Mouse (Mus musculus): ENCODE data around the gene Foxn3. TPM values are rescaled to one million over a fixed set of nuclear protein-coding genes. Genes with fewer than 3 reads are reported as not detected.

The Foxn3 gene
- polyA plus RNA-seq, 1 experiment from 2014 or later: 75.5 TPM

DNA sequence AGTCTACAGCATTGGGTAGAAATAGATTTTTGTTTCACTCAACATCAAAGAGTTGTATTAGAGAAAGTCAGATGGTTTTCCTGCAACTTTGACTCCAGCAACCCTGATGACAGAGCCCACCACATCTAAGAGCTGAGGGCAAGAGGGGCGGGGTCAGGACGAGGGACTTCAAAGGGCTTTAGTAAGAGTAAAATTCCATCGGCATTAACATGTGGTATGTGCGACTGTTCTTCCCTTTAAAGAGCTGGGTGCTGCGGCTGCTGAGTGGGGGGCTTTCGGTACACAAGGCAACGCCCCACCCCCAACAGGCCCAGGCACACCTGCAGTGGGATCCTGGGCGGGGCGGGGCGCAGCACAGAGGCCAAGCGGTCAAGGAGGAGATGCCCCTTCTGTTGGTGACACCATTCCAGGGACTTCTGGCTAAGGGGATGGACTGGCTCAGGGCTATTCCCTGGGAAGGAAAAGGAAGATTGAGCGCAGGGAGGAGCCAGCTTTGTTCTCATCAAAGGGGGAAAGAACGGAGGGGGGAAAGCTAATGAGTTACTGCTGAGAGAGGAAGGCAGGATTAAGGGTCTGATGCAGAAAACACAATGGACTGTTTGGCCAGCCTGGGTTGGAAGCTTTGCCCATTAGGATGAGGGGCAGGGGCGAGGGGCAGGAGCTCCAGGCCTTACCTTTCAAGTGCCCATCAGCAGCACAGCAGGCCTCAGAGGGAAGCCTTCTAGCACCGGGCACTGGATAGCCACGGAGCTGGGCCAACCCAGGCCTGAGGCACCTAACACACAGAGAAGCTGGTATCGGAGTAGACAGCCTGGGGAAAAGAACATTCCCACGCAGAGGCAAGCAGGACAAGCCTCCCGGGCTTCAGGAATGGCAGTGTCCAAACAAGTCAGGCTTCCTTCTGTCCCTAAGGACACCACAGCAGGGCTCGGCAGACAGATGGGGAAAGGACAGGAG lies 233.8 kb downstream of the Foxn3 start:
- H3K4me1 ChIP-seq (ENCODE audit: control insufficient read depth, insufficient read depth, low read length): peaks cover 57% of the 10 kb centered on the region
- H3K9me3 ChIP-seq (replicated peaks; ENCODE audit: control insufficient read depth, low read length): no peaks in the 10 kb centered on the region
- H3K9ac ChIP-seq (ENCODE audit: low read depth, low read length): no peak overlapping the region
- H3K27me3 ChIP-seq (ENCODE audit: control insufficient read depth, insufficient read depth, low read length): no peaks in the 10 kb centered on the region
- WGBS (ENCODE audit: insufficient replicate concordance): 26% methylated on average over 20 of the region's 20 CpGs
- no peak overlapping the region for H3K4me3 ChIP-seq (ENCODE audit: low read depth, low read length)
- no peaks in the 10 kb centered on the region for H3K36me3 ChIP-seq (ENCODE audit: control insufficient read depth, insufficient read depth, low read length)
- peak overlapping the region; percentile 1; the same call in 1 of the 2 replicates for H3K4me2 ChIP-seq
- H3K27ac ChIP-seq (ENCODE audit: low read depth, low read length): no peak overlapping the region
- no peak for ATAC-seq (replicated peaks; ENCODE audit: insufficient number of reproducible peaks, low FRiP score, low TSS enrichment)

DNA sequence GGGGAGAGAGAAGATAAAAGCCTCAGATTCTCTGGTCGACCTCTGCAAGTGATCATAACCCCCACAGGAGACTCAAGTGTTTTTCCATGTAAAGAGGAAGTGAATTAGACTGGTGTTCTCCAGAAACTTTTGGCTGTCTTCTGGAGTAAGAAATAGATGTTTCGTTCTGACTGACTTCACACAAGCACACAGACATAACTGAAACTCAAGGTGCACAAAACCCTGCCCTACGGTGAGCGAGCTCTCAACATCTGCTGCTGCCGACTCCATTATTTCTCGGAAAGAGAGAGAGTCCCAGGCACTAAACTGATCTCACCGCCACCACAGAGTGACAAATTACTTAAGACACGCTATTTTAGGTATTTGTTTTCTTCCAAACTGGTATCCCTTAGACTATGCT lies 237.2 kb downstream of the Foxn3 start:
- peak overlapping the region; percentile 9 for H3K4me2 ChIP-seq
- H3K9ac ChIP-seq (ENCODE audit: low read depth, low read length): no peak overlapping the region
- ATAC-seq (replicated peaks; ENCODE audit: insufficient number of reproducible peaks, low FRiP score, low TSS enrichment): no peak
- no peaks in the 10 kb centered on the region for H3K9me3 ChIP-seq (replicated peaks; ENCODE audit: control insufficient read depth, low read length)
- no peaks in the 10 kb centered on the region for H3K27me3 ChIP-seq (ENCODE audit: control insufficient read depth, insufficient read depth, low read length)
- H3K27ac ChIP-seq (ENCODE audit: low read depth, low read length): no peak overlapping the region
- 40% methylated on average over 8 of the region's 8 CpGs for WGBS (ENCODE audit: insufficient replicate concordance)
- no peak overlapping the region for H3K4me3 ChIP-seq (ENCODE audit: low read depth, low read length)
- H3K36me3 ChIP-seq (ENCODE audit: control insufficient read depth, insufficient read depth, low read length): no peaks in the 10 kb centered on the region
- peaks cover 37% of the 10 kb centered on the region for H3K4me1 ChIP-seq (ENCODE audit: control insufficient read depth, insufficient read depth, low read length)

DNA sequence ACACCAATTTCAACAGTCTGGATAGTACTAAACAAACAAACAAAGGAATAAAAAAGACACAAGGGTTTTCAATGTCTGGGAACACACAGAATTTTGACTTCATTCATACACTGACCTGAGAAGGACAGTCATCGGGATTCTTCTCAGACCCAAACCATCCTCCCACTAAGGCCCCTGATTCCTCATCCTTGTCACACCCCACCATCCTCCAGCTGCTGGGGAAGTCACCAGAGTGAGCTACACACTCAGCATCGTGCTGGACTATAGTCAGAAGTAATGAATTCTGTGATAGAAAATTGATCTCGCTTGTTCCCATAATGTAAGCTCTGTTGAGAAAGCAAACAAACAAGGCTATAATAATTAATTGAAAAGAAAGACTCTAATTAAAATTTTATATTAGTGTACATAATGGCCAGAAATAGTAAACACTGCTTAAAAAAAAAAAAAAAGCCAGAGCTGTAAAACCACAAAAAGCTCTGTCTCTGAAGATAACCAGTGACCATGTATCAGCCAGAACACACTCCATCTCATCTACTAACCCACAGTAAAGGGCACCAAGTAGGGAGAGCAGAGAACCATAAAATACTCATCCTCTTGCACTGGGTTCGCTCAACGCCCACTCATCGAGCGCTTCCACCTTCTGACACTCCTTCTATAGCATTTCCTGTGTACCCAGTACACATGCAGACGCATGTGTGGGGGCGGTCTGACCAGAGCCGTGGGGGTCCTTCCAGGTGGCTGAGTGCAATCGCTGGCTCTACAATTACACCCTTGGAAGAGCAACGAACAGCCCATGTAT lies 241.6 kb downstream of the Foxn3 start:
- Histone ChIP-seq H3K4me2 (no peak overlapping the region), H3K4me3 (ENCODE audit: low read depth, low read length) (no peak overlapping the region), H3K9me3 (replicated peaks; ENCODE audit: control insufficient read depth, low read length) (no peaks in the 10 kb centered on the region), H3K9ac (ENCODE audit: low read depth, low read length) (no peak overlapping the region), H3K27ac (ENCODE audit: low read depth, low read length) (no peak overlapping the region), H3K27me3 (ENCODE audit: control insufficient read depth, insufficient read depth, low read length) (no peaks in the 10 kb centered on the region), H3K36me3 (ENCODE audit: control insufficient read depth, insufficient read depth, low read length) (no peaks in the 10 kb centered on the region), H3K4me1 (ENCODE audit: control insufficient read depth, insufficient read depth, low read length) (peaks cover 26% of the 10 kb centered on the region)
- WGBS (ENCODE audit: insufficient replicate concordance): 75% methylated on average over 12 of the region's 12 CpGs
- no peak for ATAC-seq (replicated peaks; ENCODE audit: insufficient number of reproducible peaks, low FRiP score, low TSS enrichment)

DNA sequence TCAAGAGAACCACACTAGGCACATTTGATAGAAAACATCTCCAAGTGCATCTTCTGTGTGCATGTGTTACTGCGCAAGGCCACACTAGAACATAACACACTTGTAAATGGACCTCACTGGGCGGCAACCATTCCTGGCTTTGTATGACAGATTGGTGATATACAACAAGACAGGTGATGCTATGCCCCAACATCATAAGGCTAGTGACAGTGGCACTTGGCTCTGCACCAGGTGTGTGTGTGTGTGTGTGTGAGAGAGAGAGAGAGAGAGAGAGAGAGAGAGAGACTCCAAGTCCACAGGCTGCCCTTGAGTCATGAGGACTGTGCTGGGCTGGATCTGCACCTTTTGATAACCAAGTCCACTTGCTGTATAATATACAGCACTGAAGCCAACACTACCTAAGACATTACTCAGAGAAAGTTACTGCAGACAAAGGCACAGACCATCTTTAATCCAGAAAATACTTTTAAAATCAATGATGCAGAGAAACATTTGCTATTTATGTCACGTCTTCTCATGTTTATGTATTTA lies 242.4 kb downstream of the Foxn3 start:
- Histone ChIP-seq H3K4me1 (ENCODE audit: control insufficient read depth, insufficient read depth, low read length) (peaks cover 20% of the 10 kb centered on the region), H3K27me3 (ENCODE audit: control insufficient read depth, insufficient read depth, low read length) (no peaks in the 10 kb centered on the region), H3K27ac (ENCODE audit: low read depth, low read length) (no peak overlapping the region), H3K4me3 (ENCODE audit: low read depth, low read length) (no peak overlapping the region), H3K9me3 (replicated peaks; ENCODE audit: control insufficient read depth, low read length) (no peaks in the 10 kb centered on the region), H3K9ac (ENCODE audit: low read depth, low read length) (no peak overlapping the region), H3K4me2 (no peak overlapping the region), H3K36me3 (ENCODE audit: control insufficient read depth, insufficient read depth, low read length) (no peaks in the 10 kb centered on the region)
- no peak for ATAC-seq (replicated peaks; ENCODE audit: insufficient number of reproducible peaks, low FRiP score, low TSS enrichment)
- WGBS (ENCODE audit: insufficient replicate concordance): 87% methylated on average over 3 of the region's 3 CpGs

DNA sequence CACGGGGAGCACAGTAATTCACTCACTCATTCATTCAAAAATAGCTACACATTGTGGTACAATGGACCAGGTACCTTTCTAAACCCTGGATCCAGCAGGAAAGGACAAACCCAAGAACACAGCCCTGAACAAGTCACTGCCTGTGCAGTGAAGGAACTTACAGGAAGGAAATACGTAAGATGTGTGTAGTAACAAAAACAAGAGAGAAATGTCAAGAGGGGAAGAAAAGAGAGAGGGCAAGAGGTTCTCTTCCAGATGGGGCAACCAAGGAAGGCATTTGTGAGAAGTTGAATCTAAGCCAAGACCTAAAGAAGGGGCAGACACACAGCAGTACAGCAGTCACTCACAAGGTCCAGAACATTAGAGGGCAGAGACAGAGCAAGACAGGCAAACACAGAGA lies 243.5 kb downstream of the Foxn3 start:
- no peak overlapping the region for H3K4me3 ChIP-seq (ENCODE audit: low read depth, low read length)
- ATAC-seq (replicated peaks; ENCODE audit: insufficient number of reproducible peaks, low FRiP score, low TSS enrichment): no peak
- H3K9me3 ChIP-seq (replicated peaks; ENCODE audit: control insufficient read depth, low read length): no peaks in the 10 kb centered on the region
- no peak overlapping the region for H3K27ac ChIP-seq (ENCODE audit: low read depth, low read length)
- no peak overlapping the region for H3K9ac ChIP-seq (ENCODE audit: low read depth, low read length)
- no peak overlapping the region for H3K4me2 ChIP-seq
- no peaks in the 10 kb centered on the region for H3K27me3 ChIP-seq (ENCODE audit: control insufficient read depth, insufficient read depth, low read length)
- peaks cover 17% of the 10 kb centered on the region for H3K4me1 ChIP-seq (ENCODE audit: control insufficient read depth, insufficient read depth, low read length)
- 72% methylated on average over 2 of the region's 2 CpGs for WGBS (ENCODE audit: insufficient replicate concordance)
- no peaks in the 10 kb centered on the region for H3K36me3 ChIP-seq (ENCODE audit: control insufficient read depth, insufficient read depth, low read length)

DNA sequence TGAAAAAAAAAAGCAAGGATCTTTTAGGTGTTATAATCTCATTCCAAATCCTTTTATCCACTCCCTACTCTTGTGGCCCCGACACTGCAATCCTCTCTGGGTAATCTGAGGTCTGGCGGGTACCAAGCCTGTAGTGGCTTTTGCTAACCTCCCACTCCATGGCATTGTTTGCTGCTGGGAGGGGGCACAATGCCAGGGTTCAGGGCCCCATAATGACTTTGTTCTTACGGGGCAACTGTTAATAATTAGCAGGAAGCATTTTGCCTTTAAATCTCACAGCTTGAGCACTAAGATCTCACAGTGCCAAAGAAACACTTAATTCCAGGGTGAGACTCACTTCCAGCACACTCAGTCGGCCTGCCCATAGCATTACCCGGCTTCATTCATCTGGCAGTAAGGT lies 244.2 kb downstream of the Foxn3 start:
- Histone ChIP-seq H3K27ac (ENCODE audit: low read depth, low read length) (no peak overlapping the region), H3K4me1 (ENCODE audit: control insufficient read depth, insufficient read depth, low read length) (peaks cover 18% of the 10 kb centered on the region), H3K27me3 (ENCODE audit: control insufficient read depth, insufficient read depth, low read length) (no peaks in the 10 kb centered on the region), H3K36me3 (ENCODE audit: control insufficient read depth, insufficient read depth, low read length) (no peaks in the 10 kb centered on the region), H3K4me2 (no peak overlapping the region), H3K9me3 (replicated peaks; ENCODE audit: control insufficient read depth, low read length) (no peaks in the 10 kb centered on the region), H3K9ac (ENCODE audit: low read depth, low read length) (no peak overlapping the region), H3K4me3 (ENCODE audit: low read depth, low read length) (no peak overlapping the region)
- ATAC-seq (replicated peaks; ENCODE audit: insufficient number of reproducible peaks, low FRiP score, low TSS enrichment): no peak
- WGBS (ENCODE audit: insufficient replicate concordance): 77% methylated on average over 5 of the region's 5 CpGs

DNA sequence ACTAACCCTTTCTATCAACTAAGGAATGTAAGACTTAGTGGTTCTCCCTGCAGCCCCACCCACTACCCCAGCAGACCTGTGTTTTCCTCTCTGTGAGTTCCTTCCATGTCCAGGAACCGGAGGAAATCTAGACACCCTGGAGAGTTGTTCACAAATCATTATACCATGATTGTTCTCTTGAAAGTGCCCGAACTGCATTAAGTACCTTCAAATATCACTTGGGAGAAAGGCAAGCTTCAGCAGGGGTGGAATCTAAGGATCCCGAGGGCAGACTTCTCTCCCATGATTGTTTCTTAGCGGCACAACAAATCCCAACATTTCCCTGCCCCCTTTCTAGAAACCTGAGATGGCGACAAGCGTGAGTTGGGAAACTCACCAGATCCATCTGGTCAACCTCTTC lies 247.5 kb downstream of the Foxn3 start:
- WGBS (ENCODE audit: insufficient replicate concordance): 83% methylated on average over 6 of the region's 6 CpGs
- H3K36me3 ChIP-seq (ENCODE audit: control insufficient read depth, insufficient read depth, low read length): no peaks in the 10 kb centered on the region
- H3K9me3 ChIP-seq (replicated peaks; ENCODE audit: control insufficient read depth, low read length): no peaks in the 10 kb centered on the region
- no peak overlapping the region for H3K27ac ChIP-seq (ENCODE audit: low read depth, low read length)
- H3K27me3 ChIP-seq (ENCODE audit: control insufficient read depth, insufficient read depth, low read length): no peaks in the 10 kb centered on the region
- H3K4me2 ChIP-seq: no peak overlapping the region
- no peak overlapping the region for H3K4me3 ChIP-seq (ENCODE audit: low read depth, low read length)
- H3K4me1 ChIP-seq (ENCODE audit: control insufficient read depth, insufficient read depth, low read length): peaks cover 22% of the 10 kb centered on the region
- no peak overlapping the region for H3K9ac ChIP-seq (ENCODE audit: low read depth, low read length)
- ATAC-seq (replicated peaks; ENCODE audit: insufficient number of reproducible peaks, low FRiP score, low TSS enrichment): no peak

DNA sequence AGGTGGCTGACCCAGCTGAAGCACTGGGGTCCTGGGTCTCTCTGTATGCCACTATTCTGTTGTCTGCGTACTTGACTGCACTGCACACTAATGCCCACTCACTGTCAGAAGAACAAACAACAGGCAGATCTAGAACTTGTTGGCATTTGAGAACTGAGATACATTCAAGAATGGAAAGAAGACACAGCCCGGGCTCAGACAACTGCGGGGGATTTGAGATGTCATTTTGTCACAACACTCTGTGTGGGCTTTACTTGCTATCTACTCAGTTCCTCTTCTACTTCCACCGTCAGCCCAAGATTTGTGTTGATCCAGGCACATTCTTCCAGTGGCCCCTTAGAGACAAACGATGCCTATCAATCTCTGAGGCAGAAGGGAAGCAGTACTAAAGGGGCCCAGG lies 248.6 kb downstream of the Foxn3 start:
- no peak overlapping the region for H3K4me2 ChIP-seq
- no peaks in the 10 kb centered on the region for H3K9me3 ChIP-seq (replicated peaks; ENCODE audit: control insufficient read depth, low read length)
- no peaks in the 10 kb centered on the region for H3K27me3 ChIP-seq (ENCODE audit: control insufficient read depth, insufficient read depth, low read length)
- 0 out of 2 replicates have a peak overlapping the region, but pooled peaks have one; percentile 10 for H3K27ac ChIP-seq (ENCODE audit: low read depth, low read length)
- H3K4me1 ChIP-seq (ENCODE audit: control insufficient read depth, insufficient read depth, low read length): peaks cover 11% of the 10 kb centered on the region
- H3K4me3 ChIP-seq (ENCODE audit: low read depth, low read length): no peak overlapping the region
- no peak for ATAC-seq (replicated peaks; ENCODE audit: insufficient number of reproducible peaks, low FRiP score, low TSS enrichment)
- H3K36me3 ChIP-seq (ENCODE audit: control insufficient read depth, insufficient read depth, low read length): no peaks in the 10 kb centered on the region
- no peak overlapping the region for H3K9ac ChIP-seq (ENCODE audit: low read depth, low read length)
- 50% methylated on average over 5 of the region's 5 CpGs for WGBS (ENCODE audit: insufficient replicate concordance)
